9 mouse cellular contexts compared by ENCODE assay signal in genomic region chr11:47304702-47305450, GRCm38 (mm10).
DNase-seq lines count a peak whose midpoint lies in the region; ATAC-seq and TF ChIP-seq lines count a peak whose summit lies in the region.
"Had no signal": no experiment of that assay in that cellular context is flagged by ENCODE, and none has a peak within 500 bp of the region (broad histone marks: within the 10 kb centered on the region; RNA-seq: fewer than 3 reads in every experiment).

No protein-coding gene starts in this region.

- no peak for TF ChIP-seq CTCF in gastrocnemius, adult 2 months (IDR thresholded peaks at IDR 0.05)

- H3K4me3 ChIP-seq in lung, embryonic 15.5 days: no peak overlapping the region
- H3K4me3 ChIP-seq in hindbrain, embryonic 13.5 days: no peak overlapping the region
- H3K4me3 ChIP-seq in gastrocnemius, adult 2 months: no peak overlapping the region
- H3K4me3 ChIP-seq: limb, embryonic 12.5 days had no signal

- H3K9ac ChIP-seq in lung, embryonic 15.5 days: no peak overlapping the region
- H3K9ac ChIP-seq in hindbrain, embryonic 13.5 days: no peak overlapping the region
- H3K9ac ChIP-seq: limb, embryonic 12.5 days had no signal

- no peak overlapping the region for H3K4me2 ChIP-seq in lung, embryonic 15.5 days
- no peak overlapping the region for H3K4me2 ChIP-seq in hindbrain, embryonic 13.5 days
- H3K4me2 ChIP-seq: limb, embryonic 12.5 days had no signal

- no peak overlapping the region for H3K27ac ChIP-seq in lung, embryonic 15.5 days
- H3K27ac ChIP-seq in hindbrain, embryonic 13.5 days: no peak overlapping the region
- H3K27ac ChIP-seq in gastrocnemius, adult 2 months: no peak overlapping the region
- H3K27ac ChIP-seq: limb, embryonic 12.5 days had no signal

- no peaks in the 10 kb centered on the region for H3K36me3 ChIP-seq in lung, embryonic 15.5 days
- no peaks in the 10 kb centered on the region for H3K36me3 ChIP-seq in hindbrain, embryonic 13.5 days
- H3K36me3 ChIP-seq: limb, embryonic 12.5 days had no signal

- 0 out of 2 replicates have a peak, but pooled peaks have one; percentile 46 for ATAC-seq in lung, embryonic 15.5 days (ENCODE audit: borderline replicate concordance, extremely low read depth, low FRiP score, low TSS enrichment)
- no peak for ATAC-seq in hindbrain, embryonic 13.5 days (ENCODE audit: low FRiP score)
- no peak for ATAC-seq in CD4-positive, CD25-positive, alpha-beta regulatory T cell, adult 4 months

- WGBS in lung, embryonic 15.5 days: 56% methylated on average over 12 of the region's 12 CpGs
- 84% methylated on average over 12 of the region's 12 CpGs for WGBS in hindbrain, embryonic 13.5 days

- intact Hi-C loops in gastrocnemius, adult 2 months (cut with DNase I): no loop called here

- no peaks in the 10 kb centered on the region for H3K9me3 ChIP-seq in lung, embryonic 15.5 days
- no peaks in the 10 kb centered on the region for H3K9me3 ChIP-seq in hindbrain, embryonic 13.5 days
- H3K9me3 ChIP-seq: limb, embryonic 12.5 days had no signal

- 0 out of 2 replicates have a peak, but pooled peaks cover 9% of the 10 kb centered on the region for H3K4me1 ChIP-seq in lung, embryonic 15.5 days
- no peaks in the 10 kb centered on the region for H3K4me1 ChIP-seq in hindbrain, embryonic 13.5 days (replicated peaks)
- H3K4me1 ChIP-seq: limb, embryonic 12.5 days had no signal

- H3K27me3 ChIP-seq in lung, embryonic 15.5 days: no peaks in the 10 kb centered on the region
- no peaks in the 10 kb centered on the region for H3K27me3 ChIP-seq in hindbrain, embryonic 13.5 days
- H3K27me3 ChIP-seq: limb, embryonic 12.5 days had no signal

- no peak for DNase-seq in lung, adult 18-20 months
- peak; percentile 11 to 37 for DNase-seq in frontal cortex, postnatal 10 days (ENCODE audit: low spot score in 2 of 2)
- peak; percentile 16 to 24 for DNase-seq in layer of hippocampus, adult 8-10 months (ENCODE audit: low spot score in 2 of 2)
- peak; percentile 45 for DNase-seq in right cerebral cortex, postnatal 4 days
- DNase-seq in gastrocnemius, adult 2 months: no peak

Comparison
In these comparisons a context has a peak if more than half of its experiments do, and no peak if none do; other contexts are left out.
1. DNase-seq: peak in frontal cortex, postnatal 10 days (2 of 2), layer of hippocampus, adult 8-10 months (2 of 2) and right cerebral cortex, postnatal 4 days (single experiment); none in lung, adult 18-20 months (0 of 2) and gastrocnemius, adult 2 months (single experiment).